Mouse (Mus musculus) heart, embryonic 13.5 days (tissue): Measurements from ENCODE around the gene Zfp39. TPM values are rescaled to one million over a fixed set of nuclear protein-coding genes. Genes with fewer than 3 reads are reported as not detected.

ENCODE experiments used
- ATAC-seq: fragments of 200-750 bp; cut with Nextera tagmentation; 2 replicates; pipeline ENCODE4 v1.8.0; 2017; ENCODE audit warnings: moderate TSS enrichment; ENCODE audit not compliant: insufficient number of reproducible peaks, low FRiP score, low TSS enrichment; ENCODE audit errors: extremely low read depth
- H3K27ac ChIP-seq: fragments of 300-500 bp; sonication (generic); replicated peaks from 2 replicates; pipeline ENCODE4 v1.5.1; 2015; ENCODE audit warnings: moderate library complexity, mild to moderate bottlenecking, inconsistent platforms
- H3K27me3 ChIP-seq: fragments of 300-500 bp; sonication (generic); replicated peaks from 2 replicates; pipeline ENCODE4 v1.6.1; 2015; ENCODE audit warnings: mild to moderate bottlenecking, inconsistent platforms
- H3K36me3 ChIP-seq: fragments of 300-500 bp; sonication (generic); 2 replicates; pipeline ENCODE4 v1.6.1; 2015; ENCODE audit warnings: mild to moderate bottlenecking, inconsistent platforms
- H3K4me1 ChIP-seq: fragments of 300-500 bp; sonication (generic); 2 replicates; pipeline ENCODE4 v1.6.1; 2015; ENCODE audit warnings: inconsistent platforms
- H3K4me2 ChIP-seq: fragments of 300-500 bp; sonication (generic); 2 replicates; pipeline ENCODE4 v1.6.1; 2015; ENCODE audit warnings: inconsistent platforms, mild to moderate bottlenecking, moderate library complexity
- H3K4me3 ChIP-seq: fragments of 300-500 bp; sonication (generic); 2 replicates; pipeline ENCODE4 v1.5.1; 2015; ENCODE audit warnings: moderate library complexity, mild to moderate bottlenecking, inconsistent platforms
- H3K9ac ChIP-seq: fragments of 300-500 bp; sonication (generic); 2 replicates; pipeline ENCODE4 v1.6.1; 2015; ENCODE audit warnings: inconsistent platforms, mild to moderate bottlenecking, moderate library complexity
- H3K9me3 ChIP-seq: fragments of 300-500 bp; sonication (generic); 2 replicates; pipeline ENCODE4 v1.6.1; 2016; ENCODE audit warnings: inconsistent platforms
- WGBS: fragments of 180-500 bp; shearing (Covaris S2); methylation state at CpG from one replicate; pipeline ENCODE4 v1.1.7; 2015; ENCODE audit warnings: mixed read lengths; 5-methylcytosine and 5-hydroxymethylcytosine counted together
- polyA plus RNA-seq: library from polyadenylated mRNA; unstranded; fragments of >200 nt; fragmentation: Nextera tagmentation; extraction: Ambion mirVana; gene quantifications from 2 replicates; pipeline ENCODE4 v1.2.1, GENCODE M21; 2015

The Zfp39 gene
- polyA plus RNA-seq, 1 experiment from 2014 or later = 3.5 TPM

DNA sequence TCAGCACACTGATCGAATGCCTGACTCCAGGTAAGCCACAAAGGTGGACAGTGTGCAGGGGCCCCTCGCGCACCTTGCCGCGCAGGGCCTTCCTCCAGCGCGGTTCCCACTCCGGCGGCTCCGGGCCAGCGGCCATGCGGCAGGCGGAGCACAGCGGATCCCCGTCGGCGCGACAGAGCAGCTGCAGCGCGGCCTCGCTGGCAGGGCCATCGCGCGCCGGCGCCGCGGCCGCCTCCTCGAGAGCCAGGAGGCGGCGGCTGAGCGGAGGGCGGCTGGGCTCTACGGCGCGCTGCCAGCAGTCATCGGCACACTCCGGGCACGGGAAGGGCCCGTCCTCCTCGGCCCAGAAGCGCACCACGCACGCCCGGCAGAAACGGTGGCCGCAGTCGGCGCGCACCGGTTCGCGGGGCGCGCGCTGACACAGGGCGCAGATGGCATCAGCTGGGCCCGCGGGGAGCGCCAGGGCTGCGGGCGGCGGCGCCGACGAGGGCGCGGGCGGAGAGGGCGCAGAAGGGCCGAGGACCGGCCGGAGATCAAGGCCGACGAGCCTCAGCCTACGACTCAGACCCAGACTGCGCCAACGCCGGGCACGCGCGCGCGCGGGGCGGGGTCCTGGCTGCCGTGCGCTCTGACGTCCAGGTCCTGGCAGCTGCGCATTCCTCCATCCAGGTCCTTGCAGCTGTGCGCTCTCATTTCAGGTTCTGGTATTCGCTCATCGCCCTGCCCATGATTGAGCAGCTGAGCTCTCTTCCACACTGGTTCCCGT lies 34.5 kb upstream of the Zfp39 start, which contains the start of gene Rnf187:
Rnf187 (minus strand) TSS at position 595 of the 766 bp plus-strand sequence.
- ATAC-seq = peak; percentile 85
- peaks cover 26% of the 10 kb centered on the region for H3K4me1 ChIP-seq
- peaks cover 33% of the 10 kb centered on the region for H3K36me3 ChIP-seq
- peak within 1 kb of the TSS; percentile 93 for H3K4me2 ChIP-seq
- peak within 1 kb of the TSS; percentile 88 for H3K4me3 ChIP-seq
- peaks cover 9% of the 10 kb centered on the region for H3K27me3 ChIP-seq
- peak within 1 kb of the TSS; percentile 96 for H3K9ac ChIP-seq
- H3K27ac ChIP-seq = peak within 1 kb of the TSS; percentile 88
- WGBS = under 1% methylated on average over 85 of the region's 95 CpGs
- no peaks in the 10 kb centered on the region for H3K9me3 ChIP-seq

DNA sequence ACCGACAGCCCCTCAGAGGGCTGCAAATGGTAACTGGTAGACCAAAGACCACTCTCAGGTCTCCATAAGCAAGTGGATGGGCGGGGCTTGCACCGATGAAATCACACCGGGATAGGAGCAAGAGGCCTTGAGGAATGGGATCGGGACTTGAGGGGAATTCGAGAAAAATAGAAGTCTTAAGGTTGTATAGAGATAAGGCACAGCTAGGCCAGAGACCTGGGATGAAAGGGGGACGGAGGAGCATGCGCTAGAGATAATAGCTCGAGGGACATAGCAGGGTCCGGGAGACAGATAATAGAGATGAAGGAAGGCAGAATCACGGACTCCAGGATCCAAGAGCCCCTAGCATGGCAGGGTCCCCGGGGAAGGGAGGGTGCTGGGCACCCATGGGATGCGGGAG lies 33.9 kb upstream of the Zfp39 start:
- Histone ChIP-seq H3K27ac (peak overlapping the region; percentile 88), H3K4me1 (peaks cover 26% of the 10 kb centered on the region), H3K4me3 (peak overlapping the region; percentile 88), H3K9me3 (no peaks in the 10 kb centered on the region), H3K36me3 (peaks cover 39% of the 10 kb centered on the region), H3K4me2 (peak overlapping the region; percentile 93), H3K27me3 (peaks cover 4% of the 10 kb centered on the region; the same call in 1 of the 2 replicates), H3K9ac (peak overlapping the region; percentile 96)
- 1% methylated on average over 13 of the region's 13 CpGs for WGBS
- ATAC-seq = no peak

DNA sequence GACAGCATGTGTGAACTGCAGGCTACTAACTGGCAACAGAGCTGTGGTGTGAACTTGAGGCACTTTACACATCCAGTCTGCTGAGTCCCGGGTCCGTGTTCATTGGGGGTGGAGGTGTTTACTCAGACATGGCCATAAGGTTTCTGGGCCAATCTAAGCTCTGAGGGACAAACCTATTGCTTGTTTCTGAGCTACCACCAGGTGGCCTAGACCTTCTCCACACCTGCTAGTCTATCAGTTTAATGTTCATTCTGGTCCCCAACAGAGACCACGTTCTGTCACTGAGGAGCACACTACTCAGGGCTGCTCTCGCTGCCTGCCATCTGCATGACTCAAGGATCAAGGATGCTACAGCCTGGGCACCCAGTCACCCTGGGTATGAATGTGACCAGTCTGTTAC lies 27.6 kb upstream of the Zfp39 start:
- ATAC-seq = no peak
- Histone ChIP-seq H3K4me2 (no peak overlapping the region), H3K4me3 (no peak overlapping the region), H3K27ac (no peak overlapping the region), H3K9ac (no peak overlapping the region), H3K27me3 (no peaks in the 10 kb centered on the region), H3K9me3 (no peaks in the 10 kb centered on the region), H3K4me1 (peaks cover 17% of the 10 kb centered on the region), H3K36me3 (peaks cover 56% of the 10 kb centered on the region)
- 77% methylated on average over 4 of the region's 4 CpGs for WGBS

DNA sequence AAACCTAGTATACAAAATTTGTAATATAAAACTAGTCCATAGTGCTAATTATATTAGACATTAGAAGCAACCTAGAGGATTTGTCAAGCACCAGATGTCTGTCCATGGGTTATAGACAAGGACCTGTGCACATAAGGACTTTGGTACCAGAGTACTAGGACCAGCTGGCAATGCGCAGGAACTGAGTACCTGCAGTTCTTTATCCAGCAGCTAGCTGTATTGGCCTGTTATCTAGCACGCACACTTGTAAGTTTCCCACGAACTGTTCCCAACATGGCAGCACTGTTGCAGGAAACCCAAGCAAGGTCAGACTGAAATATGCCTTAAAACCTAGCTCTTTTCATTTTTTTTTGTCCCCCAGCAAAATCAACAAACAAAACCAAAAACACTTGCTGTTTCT lies 26.2 kb upstream of the Zfp39 start:
- 0 out of 2 replicates have a peak, but pooled peaks cover 2% of the 10 kb centered on the region for H3K27me3 ChIP-seq
- peaks cover 12% of the 10 kb centered on the region for H3K4me1 ChIP-seq
- H3K9me3 ChIP-seq = no peaks in the 10 kb centered on the region
- no peak overlapping the region for H3K27ac ChIP-seq
- H3K36me3 ChIP-seq = peaks cover 44% of the 10 kb centered on the region
- H3K4me2 ChIP-seq = no peak overlapping the region
- H3K9ac ChIP-seq = no peak overlapping the region
- no peak overlapping the region for H3K4me3 ChIP-seq
- ATAC-seq = no peak
- 72% methylated on average over 3 of the region's 3 CpGs for WGBS

DNA sequence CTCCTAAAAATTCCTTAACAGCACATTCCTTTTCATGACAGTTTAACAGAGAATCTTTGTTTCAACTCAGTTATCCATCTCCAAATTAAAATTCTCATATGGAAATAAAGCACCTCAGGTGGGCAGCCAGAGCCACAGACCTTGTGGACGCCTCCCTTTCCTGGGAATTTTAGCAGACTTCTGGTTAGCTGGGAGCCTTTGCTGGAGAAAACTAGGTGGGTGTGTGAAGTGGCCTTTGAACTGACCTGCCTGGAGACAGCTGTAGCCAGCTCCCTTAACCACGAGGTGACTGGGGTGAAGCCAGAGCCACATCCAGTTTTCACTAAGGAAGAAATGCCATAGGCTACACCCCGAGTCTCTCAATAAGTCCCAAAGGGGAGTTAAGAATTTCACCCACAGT lies 25.6 kb upstream of the Zfp39 start:
- Histone ChIP-seq H3K36me3 (peaks cover 39% of the 10 kb centered on the region), H3K4me2 (no peak overlapping the region), H3K9me3 (no peaks in the 10 kb centered on the region), H3K27ac (no peak overlapping the region), H3K27me3 (0 out of 2 replicates have a peak, but pooled peaks cover 2% of the 10 kb centered on the region), H3K4me1 (peaks cover 12% of the 10 kb centered on the region), H3K9ac (0 out of 2 replicates have a peak overlapping the region, but pooled peaks have one; percentile 1), H3K4me3 (no peak overlapping the region)
- 59% methylated on average over 3 of the region's 3 CpGs for WGBS
- ATAC-seq = no peak

DNA sequence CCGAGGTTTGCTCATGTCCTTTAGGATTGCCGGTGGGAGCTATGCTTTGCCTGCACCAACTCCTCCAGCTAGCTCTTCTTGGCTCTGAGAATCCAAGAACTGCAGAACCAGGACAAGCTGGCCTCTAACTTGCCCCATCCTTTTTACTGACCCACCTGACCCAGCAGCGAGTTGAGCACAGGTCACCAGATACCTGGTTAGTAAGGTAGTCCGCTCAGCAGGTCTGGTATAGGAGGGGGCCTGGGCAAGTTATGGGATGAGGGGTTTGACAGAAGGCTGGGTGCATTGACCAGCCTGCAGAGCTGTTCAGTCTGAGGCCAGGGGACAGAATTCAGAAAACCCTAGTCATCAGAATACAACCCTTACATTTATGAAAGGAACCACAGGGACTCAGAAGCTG lies 25.0 kb upstream of the Zfp39 start:
- Histone ChIP-seq H3K4me2 (no peak overlapping the region), H3K9me3 (no peaks in the 10 kb centered on the region), H3K27me3 (0 out of 2 replicates have a peak, but pooled peaks cover 2% of the 10 kb centered on the region), H3K4me1 (peaks cover 12% of the 10 kb centered on the region), H3K9ac (no peak overlapping the region), H3K36me3 (peaks cover 33% of the 10 kb centered on the region), H3K27ac (no peak overlapping the region), H3K4me3 (no peak overlapping the region)
- no peak for ATAC-seq
- WGBS = 57% methylated on average over 4 of the region's 4 CpGs

DNA sequence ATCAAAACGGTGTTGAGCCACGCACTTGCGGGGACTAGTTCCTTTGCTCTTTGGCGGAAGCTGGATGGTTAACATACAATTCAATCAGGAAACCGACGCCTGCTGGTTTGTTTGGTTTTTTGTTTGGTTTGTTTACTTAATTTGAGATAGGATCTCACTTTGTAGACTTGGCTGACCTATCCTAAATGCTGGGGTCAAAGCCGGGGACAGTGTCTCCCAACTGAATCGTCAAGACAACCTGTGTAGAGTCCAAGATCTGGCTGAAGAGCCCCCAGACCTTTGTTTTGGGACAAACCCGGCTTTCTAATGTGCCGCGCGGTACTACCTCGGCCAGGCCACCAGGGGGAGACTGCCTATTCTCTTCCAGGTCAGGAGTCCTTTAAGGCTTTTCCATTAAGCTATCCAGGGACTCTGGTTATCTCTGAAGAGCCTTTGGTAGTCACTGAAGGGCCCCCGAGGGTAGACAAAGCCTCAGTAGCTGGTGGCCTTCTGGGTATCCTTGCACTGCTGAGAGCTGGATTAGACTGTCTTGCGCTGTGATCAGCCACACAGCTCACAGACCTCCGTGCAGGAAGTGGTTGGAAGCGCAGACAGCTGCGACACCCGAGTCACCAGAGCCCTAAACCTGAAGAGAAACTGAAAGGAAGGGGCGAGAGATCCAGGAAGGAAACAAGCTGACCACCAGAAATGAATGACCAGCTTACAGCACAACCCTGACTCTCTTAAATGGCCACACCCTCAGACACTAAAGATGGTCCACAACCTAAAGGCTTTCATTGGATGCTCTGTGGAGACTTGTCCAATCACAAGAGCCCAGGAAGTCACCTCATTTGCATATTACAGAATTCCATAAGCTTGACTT lies 24.0 kb upstream of the Zfp39 start:
- H3K4me1 ChIP-seq = peaks cover 12% of the 10 kb centered on the region
- H3K9ac ChIP-seq = peak overlapping the region; percentile 63
- 0 out of 2 replicates have a peak, but pooled peaks cover 2% of the 10 kb centered on the region for H3K27me3 ChIP-seq
- H3K36me3 ChIP-seq = peaks cover 23% of the 10 kb centered on the region
- ATAC-seq = peak; percentile 24; the same call in 1 of the 2 replicates
- no peaks in the 10 kb centered on the region for H3K9me3 ChIP-seq
- peak overlapping the region; percentile 63 for H3K4me2 ChIP-seq
- peak overlapping the region; percentile 40 for H3K4me3 ChIP-seq
- peak overlapping the region; percentile 61 for H3K27ac ChIP-seq
- WGBS = 15% methylated on average over 20 of the region's 20 CpGs

DNA sequence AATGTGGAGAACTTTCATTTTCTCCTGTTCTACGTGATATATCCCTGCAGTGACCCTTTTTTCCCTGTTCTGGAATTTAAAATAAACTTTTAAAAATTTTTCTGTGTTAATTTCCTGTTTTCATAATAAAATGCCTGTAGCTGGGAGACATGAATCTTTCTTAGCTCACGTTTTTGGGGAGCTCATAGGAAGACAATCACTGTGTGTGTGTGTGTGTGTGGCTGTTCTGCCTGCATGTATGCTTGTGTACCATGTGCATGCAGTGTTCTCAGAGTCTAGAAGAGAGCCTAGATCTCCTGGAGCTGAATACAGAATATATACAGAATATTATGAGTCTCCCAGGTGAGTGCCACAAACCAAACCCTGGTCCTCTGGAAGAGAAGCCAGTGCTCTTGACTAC lies 23.0 kb upstream of the Zfp39 start:
- Histone ChIP-seq H3K4me1 (peaks cover 12% of the 10 kb centered on the region), H3K27me3 (0 out of 2 replicates have a peak, but pooled peaks cover 2% of the 10 kb centered on the region), H3K36me3 (peaks cover 13% of the 10 kb centered on the region), H3K27ac (no peak overlapping the region), H3K4me2 (no peak overlapping the region), H3K9me3 (no peaks in the 10 kb centered on the region), H3K9ac (no peak overlapping the region), H3K4me3 (no peak overlapping the region)
- ATAC-seq = no peak
- 68% methylated on average over 2 of the region's 2 CpGs for WGBS

DNA sequence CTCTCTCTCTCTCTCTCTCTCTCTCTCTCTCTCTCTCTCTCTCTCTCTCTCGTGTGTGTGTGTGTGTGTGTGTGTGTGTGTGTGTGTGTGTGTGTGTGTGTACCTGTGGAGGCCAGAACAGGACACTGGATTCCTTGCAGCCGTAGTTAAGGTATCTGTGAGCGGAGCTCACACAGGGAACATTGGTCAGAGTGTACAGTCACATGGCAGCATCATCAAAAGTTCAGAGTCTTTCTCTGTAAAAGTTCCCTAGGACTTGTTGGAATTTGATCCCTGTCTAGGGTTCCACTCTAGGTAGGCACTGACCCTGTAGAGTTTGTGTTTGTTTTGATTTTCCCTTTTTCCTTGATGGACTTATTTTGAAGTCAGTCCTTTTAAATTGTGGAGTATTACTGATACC lies 22.6 kb upstream of the Zfp39 start:
- Histone ChIP-seq H3K4me1 (peaks cover 12% of the 10 kb centered on the region), H3K9me3 (no peaks in the 10 kb centered on the region), H3K9ac (no peak overlapping the region), H3K27me3 (0 out of 2 replicates have a peak, but pooled peaks cover 2% of the 10 kb centered on the region), H3K4me2 (no peak overlapping the region), H3K4me3 (no peak overlapping the region), H3K27ac (no peak overlapping the region), H3K36me3 (peaks cover 9% of the 10 kb centered on the region)
- WGBS = 74% methylated on average over 2 of the region's 3 CpGs
- no peak for ATAC-seq

DNA sequence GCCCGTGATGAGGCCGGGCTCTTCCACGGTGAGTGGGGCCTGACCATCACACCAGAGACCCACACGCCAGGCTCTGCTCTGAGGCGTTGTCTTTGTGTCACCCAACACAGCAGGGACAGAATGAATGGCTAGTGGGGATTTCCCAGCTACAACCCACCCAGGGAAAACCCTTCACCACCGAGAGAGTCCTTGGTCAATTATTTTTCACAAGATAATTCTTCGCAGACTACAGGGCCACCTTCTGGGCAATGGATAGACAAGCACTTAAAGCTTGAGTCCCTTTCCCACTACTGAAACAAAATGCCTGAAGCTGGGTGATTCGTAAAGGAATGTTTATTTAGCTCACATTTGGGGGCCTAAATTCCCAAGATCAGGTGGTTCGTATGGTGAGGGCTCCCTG lies 18.4 kb upstream of the Zfp39 start:
- no peak overlapping the region for H3K4me3 ChIP-seq
- H3K36me3 ChIP-seq = no peaks in the 10 kb centered on the region
- no peaks in the 10 kb centered on the region for H3K9me3 ChIP-seq
- 78% methylated on average over 9 of the region's 9 CpGs for WGBS
- H3K4me2 ChIP-seq = no peak overlapping the region
- H3K27ac ChIP-seq = no peak overlapping the region
- peaks cover 7% of the 10 kb centered on the region; the same call in 1 of the 2 replicates for H3K27me3 ChIP-seq
- no peak overlapping the region for H3K9ac ChIP-seq
- H3K4me1 ChIP-seq = 0 out of 2 replicates have a peak, but pooled peaks cover 3% of the 10 kb centered on the region
- ATAC-seq = no peak

DNA sequence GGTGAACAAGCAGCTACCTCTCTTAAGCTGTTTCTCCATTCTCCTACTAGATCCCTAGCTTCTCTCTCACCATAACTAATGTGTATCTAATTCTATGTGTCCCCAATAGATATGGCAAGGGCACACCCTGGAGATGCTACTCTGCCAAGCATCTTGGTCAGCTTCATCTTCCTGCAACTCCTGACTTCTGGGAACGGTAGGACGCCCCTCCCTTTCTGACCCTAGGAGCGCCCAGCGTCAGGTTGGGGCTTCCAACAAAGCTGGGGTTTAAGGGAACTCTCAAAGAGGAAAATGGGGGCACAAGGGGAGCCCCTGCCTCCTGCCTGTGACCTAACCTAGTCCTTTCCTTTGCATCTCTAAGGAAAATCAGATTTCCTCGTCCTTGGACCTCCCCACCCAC lies 14.7 kb upstream of the Zfp39 start:
- Histone ChIP-seq H3K4me1 (peaks cover 14% of the 10 kb centered on the region), H3K27ac (no peak overlapping the region), H3K9me3 (no peaks in the 10 kb centered on the region), H3K36me3 (no peaks in the 10 kb centered on the region), H3K4me2 (no peak overlapping the region), H3K9ac (no peak overlapping the region), H3K27me3 (peaks cover 16% of the 10 kb centered on the region), H3K4me3 (no peak overlapping the region)
- WGBS = 70% methylated on average over 5 of the region's 5 CpGs
- ATAC-seq = no peak
